Mouse (Mus musculus) midbrain, embryonic 11.5 days (tissue): Measurements from ENCODE around the gene Coq10a. TPM values are rescaled to one million over a fixed set of nuclear protein-coding genes. Genes with fewer than 3 reads are reported as not detected.
A peak's percentile ranks its signal among the peaks of the same experiment; 100 is the strongest.
"Not testable (repeated sequence)": the region's sequence is repeated elsewhere in the genome, so short reads cannot be mapped to it uniquely, and the experiment has no call there.

Experiments
- ATAC-seq: fragments of 200-750 bp; cut with Nextera tagmentation; 2 replicates; pipeline ENCODE4 v1.8.0; 2017; ENCODE audit warnings: moderate TSS enrichment, moderate library complexity; ENCODE audit not compliant: low FRiP score
- DNase-seq: peaks from one replicate; pipeline ENCODE4 v3.0.0; 2015; ENCODE audit warnings: low spot score; ENCODE audit errors: missing footprints
- H3K27ac ChIP-seq: fragments of 300-500 bp; sonication (generic); 2 replicates; pipeline ENCODE4 v1.5.1; 2014; ENCODE audit warnings: low read depth, low read length
- H3K27me3 ChIP-seq: fragments of 300-500 bp; sonication (generic); 2 replicates; pipeline ENCODE4 v1.6.1; 2014; ENCODE audit warnings: mild to moderate bottlenecking, low read length, moderate library complexity, mixed read lengths; ENCODE audit not compliant: control insufficient read depth, insufficient read depth
- H3K36me3 ChIP-seq: fragments of 300-500 bp; sonication (generic); 2 replicates; pipeline ENCODE4 v1.6.1; 2014; ENCODE audit warnings: mild to moderate bottlenecking, low read length, moderate library complexity, mixed read lengths; ENCODE audit not compliant: control insufficient read depth, insufficient read depth
- H3K4me1 ChIP-seq: fragments of 300-500 bp; sonication (generic); 2 replicates; pipeline ENCODE4 v1.6.1; 2014; ENCODE audit warnings: low read length; ENCODE audit not compliant: control insufficient read depth, insufficient read depth
- H3K4me2 ChIP-seq: fragments of 300-500 bp; sonication (generic); 2 replicates; pipeline ENCODE4 v1.6.1; 2014; ENCODE audit warnings: mild to moderate bottlenecking, moderate library complexity
- H3K4me3 ChIP-seq: fragments of 300-500 bp; sonication (generic); 2 replicates; pipeline ENCODE4 v1.5.1; 2014; ENCODE audit warnings: low read depth, low read length
- H3K9ac ChIP-seq: fragments of 300-500 bp; sonication (generic); 2 replicates; pipeline ENCODE4 v1.6.1; 2014; ENCODE audit warnings: low read length
- H3K9me3 ChIP-seq: fragments of 300-500 bp; sonication (generic); 2 replicates; pipeline ENCODE4 v1.6.1; 2016; ENCODE audit warnings: low read length; ENCODE audit not compliant: control insufficient read depth
- WGBS: fragments of 180-500 bp; shearing (Covaris S2); extraction: QIAGEN DNeasy Blood & Tissue Kit; methylation state at CpG from one replicate; pipeline ENCODE4 v1.1.7; 2014; 5-methylcytosine and 5-hydroxymethylcytosine counted together
- polyA plus RNA-seq: library from polyadenylated mRNA; unstranded; fragments of >200 nt; fragmentation: Nextera tagmentation; extraction: Ambion mirVana; gene quantifications from 2 replicates; pipeline ENCODE4 v1.2.1, GENCODE M21; 2014

Gene Coq10a
- polyA plus RNA-seq, 1 experiment from 2014 or later = 23.4 TPM

- H3K36me3 ChIP-seq, ATAC-seq, H3K4me1 ChIP-seq, DNase-seq, H3K27me3 ChIP-seq, H3K9me3 ChIP-seq, H3K9ac ChIP-seq, H3K4me2 ChIP-seq, H3K4me3 ChIP-seq, H3K27ac ChIP-seq: not testable (repeated sequence)
- 84% methylated on average over 6 of the region's 6 CpGs for WGBS
Observed at GRCm38 (mm10) chr10:128332358-128333249, 36.2 kb downstream of the Coq10a start.

GRCm38 (mm10) chr10:128327610-128328009 lies 41.2 kb downstream of the Coq10a start:
- Histone ChIP-seq H3K4me2 (no peak overlapping the region), H3K36me3 (peaks cover 21% of the 10 kb centered on the region), H3K27me3 (no peaks in the 10 kb centered on the region), H3K27ac (no peak overlapping the region), H3K4me3 (no peak overlapping the region), H3K9me3 (no peaks in the 10 kb centered on the region), H3K9ac (no peak overlapping the region), H3K4me1 (peaks cover 9% of the 10 kb centered on the region)
- DNase-seq = no peak
- WGBS = 93% methylated on average over 10 of the region's 10 CpGs
- ATAC-seq = no peak

GRCm38 (mm10) chr10:128326825-128327224 lies 42.0 kb downstream of the Coq10a start:
- Histone ChIP-seq H3K36me3 (peaks cover 21% of the 10 kb centered on the region), H3K9me3 (no peaks in the 10 kb centered on the region), H3K4me3 (no peak overlapping the region), H3K4me1 (peaks cover 9% of the 10 kb centered on the region), H3K9ac (no peak overlapping the region), H3K4me2 (no peak overlapping the region), H3K27me3 (no peaks in the 10 kb centered on the region), H3K27ac (no peak overlapping the region)
- 95% methylated on average over 8 of the region's 8 CpGs for WGBS
- ATAC-seq = no peak
- DNase-seq = no peak

- DNase-seq = peak; percentile 81
- Histone ChIP-seq H3K4me3 (peak overlapping the region; percentile 82), H3K27me3 (no peaks in the 10 kb centered on the region), H3K27ac (no peak overlapping the region), H3K4me2 (peak overlapping the region; percentile 89), H3K9ac (peak overlapping the region; percentile 99), H3K4me1 (peaks cover 11% of the 10 kb centered on the region), H3K9me3 (no peaks in the 10 kb centered on the region), H3K36me3 (peaks cover 25% of the 10 kb centered on the region)
- WGBS = 87% methylated on average over 8 of the region's 8 CpGs
- ATAC-seq = no peak
Observed at GRCm38 (mm10) chr10:128323516-128323915, 45.3 kb downstream of the Coq10a start.

- under 1% methylated on average over 40 of the region's 40 CpGs for WGBS
- no peaks in the 10 kb centered on the region for H3K27me3 ChIP-seq
- no peaks in the 10 kb centered on the region for H3K9me3 ChIP-seq
- peak within 1 kb of the TSS; percentile 89 for H3K4me2 ChIP-seq
- peak within 1 kb of the TSS; percentile 82 for H3K4me3 ChIP-seq
- DNase-seq = peak; percentile 99
- peak within 1 kb of the TSS; percentile 87 for H3K27ac ChIP-seq
- H3K9ac ChIP-seq = peak within 1 kb of the TSS; percentile 99
- peak; percentile 97 for ATAC-seq
- H3K4me1 ChIP-seq = peaks cover 11% of the 10 kb centered on the region
- peaks cover 29% of the 10 kb centered on the region for H3K36me3 ChIP-seq
Observed at GRCm38 (mm10) chr10:128322141-128323108, 46.4 kb downstream of the Coq10a start, which contains the start of gene Cnpy2. TSS of gene Cnpy2 (plus strand) at chr10:128322459.

GRCm38 (mm10) chr10:128321641-128322040 lies 47.2 kb downstream of the Coq10a start:
- ATAC-seq (no peak), DNase-seq (peak; percentile 90)
- 63% methylated on average over 12 of the region's 12 CpGs for WGBS
- H3K27me3 ChIP-seq = no peaks in the 10 kb centered on the region
- no peaks in the 10 kb centered on the region for H3K9me3 ChIP-seq
- H3K9ac ChIP-seq = peak overlapping the region; percentile 99
- peak overlapping the region; percentile 89 for H3K4me2 ChIP-seq
- H3K27ac ChIP-seq = no peak overlapping the region
- peak overlapping the region; percentile 82 for H3K4me3 ChIP-seq
- peaks cover 24% of the 10 kb centered on the region for H3K36me3 ChIP-seq
- H3K4me1 ChIP-seq = peaks cover 11% of the 10 kb centered on the region

GRCm38 (mm10) chr10:128315578-128315977 lies 53.2 kb downstream of the Coq10a start:
- Histone ChIP-seq H3K4me3 (no peak overlapping the region), H3K4me1 (no peaks in the 10 kb centered on the region), H3K27ac (no peak overlapping the region), H3K9ac (no peak overlapping the region), H3K27me3 (no peaks in the 10 kb centered on the region), H3K36me3 (peaks cover 25% of the 10 kb centered on the region), H3K4me2 (no peak overlapping the region), H3K9me3 (no peaks in the 10 kb centered on the region)
- DNase-seq (peak; percentile 19), ATAC-seq (no peak)
- 95% methylated on average over 8 of the region's 8 CpGs for WGBS
